Mouse (Mus musculus): ENCODE results near the gene Pkn1.
A peak's percentile ranks its signal among the peaks of the same experiment; 100 is the strongest.

The Pkn1 gene

DNA sequence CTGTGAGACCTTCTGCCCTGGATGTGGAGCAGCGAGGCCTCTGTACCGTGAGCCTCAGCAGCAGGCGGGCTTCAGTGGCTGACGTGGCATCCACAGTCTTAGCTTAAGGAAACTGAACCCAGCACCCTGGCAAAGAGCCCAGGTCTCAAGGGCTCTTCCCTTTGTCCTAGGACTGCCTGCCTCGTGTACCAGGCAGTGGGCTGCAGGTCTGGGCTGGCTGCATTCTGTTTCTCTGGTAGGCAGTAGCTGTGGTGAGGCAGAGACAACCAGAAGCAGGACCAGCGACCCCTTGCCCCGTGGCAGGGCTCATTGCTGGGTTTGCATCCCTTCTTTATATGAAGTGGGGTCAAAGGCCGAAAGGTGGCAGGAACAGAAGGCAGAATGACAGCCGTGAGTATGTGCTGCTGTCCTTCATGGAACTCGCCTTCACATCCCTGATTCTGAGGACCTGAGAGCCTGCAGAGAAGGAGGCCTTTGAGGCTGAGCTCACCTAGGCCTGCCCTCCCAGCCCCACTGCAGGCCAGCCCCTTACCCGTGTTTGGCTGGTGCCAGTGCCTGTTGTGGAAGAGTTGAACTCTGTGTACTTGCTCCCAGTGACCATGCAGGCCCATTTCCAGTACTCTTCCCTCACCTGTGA, 24.6 kb upstream of the Pkn1 start:
- no peak for DNase-seq

DNA sequence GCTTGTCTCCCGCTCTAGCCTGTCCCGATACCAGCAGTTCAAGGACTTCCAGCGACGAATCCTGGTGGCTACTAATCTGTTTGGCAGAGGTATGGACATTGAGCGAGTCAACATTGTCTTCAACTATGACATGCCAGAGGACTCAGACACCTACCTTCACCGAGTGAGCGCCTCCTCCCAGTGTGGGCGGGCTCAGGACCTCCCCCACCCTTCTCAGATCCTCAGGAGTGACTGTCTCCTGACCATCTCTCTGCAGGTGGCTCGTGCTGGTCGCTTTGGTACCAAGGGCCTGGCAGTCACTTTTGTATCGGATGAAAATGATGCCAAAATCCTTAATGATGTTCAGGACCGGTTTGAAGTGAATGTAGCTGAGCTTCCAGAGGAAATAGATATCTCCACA, 23.7 kb upstream of the Pkn1 start:
- no peak for DNase-seq

DNA sequence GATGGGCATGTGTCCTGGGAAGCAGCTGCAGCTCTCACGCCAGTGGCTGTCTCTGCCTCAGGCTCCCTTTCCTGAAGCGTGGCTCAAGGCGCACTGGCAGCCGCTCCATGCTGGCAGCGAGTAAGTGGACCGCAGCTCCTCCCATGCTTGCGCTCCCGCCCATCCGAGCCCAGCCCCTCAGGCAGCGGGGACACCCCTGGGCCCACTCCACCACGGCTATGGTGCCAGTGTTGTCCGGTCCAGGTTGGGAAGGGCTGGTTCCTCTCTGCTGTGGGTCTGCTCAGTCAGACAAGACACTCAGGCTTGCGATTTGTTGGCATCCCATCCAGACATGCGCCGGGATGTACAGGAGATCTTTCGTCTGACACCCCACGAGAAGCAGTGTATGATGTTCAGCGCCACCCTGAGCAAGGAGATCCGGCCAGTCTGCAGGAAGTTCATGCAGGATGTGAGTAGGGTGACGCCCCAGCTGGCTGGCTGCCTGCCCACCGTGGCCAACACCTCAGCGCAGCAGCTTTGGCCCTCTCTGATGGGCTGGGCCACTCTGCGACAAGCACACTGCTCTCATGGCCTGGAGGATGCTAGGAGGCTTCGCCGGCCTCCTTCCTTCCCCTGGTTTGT, 22.5 kb upstream of the Pkn1 start:
- DNase-seq: no peak

DNA sequence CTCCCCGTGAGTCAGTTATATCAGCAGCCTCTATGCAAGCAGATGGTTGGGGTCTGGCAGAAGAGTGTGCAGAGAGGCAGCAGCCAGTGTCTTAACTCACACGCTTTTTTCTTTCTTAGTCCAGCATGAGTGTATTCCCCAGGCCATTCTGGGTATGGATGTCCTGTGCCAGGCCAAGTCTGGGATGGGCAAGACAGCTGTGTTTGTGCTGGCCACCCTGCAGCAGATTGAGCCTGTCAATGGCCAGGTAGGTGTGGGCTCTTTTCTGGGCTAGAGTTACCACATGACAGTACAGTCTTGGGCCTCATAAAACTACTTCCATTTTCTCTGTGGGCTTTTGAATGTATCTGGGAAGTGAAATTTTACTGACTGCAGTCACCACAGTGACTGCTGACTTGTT, 20.7 kb upstream of the Pkn1 start:
- no peak for DNase-seq

DNA sequence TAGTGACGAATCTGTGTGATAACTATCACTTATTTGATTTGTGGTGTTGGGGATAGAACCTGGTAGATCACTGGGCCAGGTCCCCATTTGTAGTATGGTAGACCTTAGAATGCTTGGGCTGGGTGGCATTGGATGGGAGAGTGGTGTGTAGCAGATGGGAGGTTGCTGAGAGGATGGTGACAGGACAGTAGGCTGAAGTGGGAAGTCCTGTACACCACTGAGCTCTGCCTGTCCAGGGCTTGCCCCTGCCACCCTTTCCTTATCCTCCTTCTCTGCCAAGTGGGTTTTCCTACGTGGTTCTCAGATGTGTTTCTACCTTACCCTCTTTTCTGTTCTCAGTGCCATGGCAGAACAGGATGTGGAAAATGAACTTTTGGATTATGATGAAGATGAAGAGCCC, 20.1 kb upstream of the Pkn1 start:
- DNase-seq: no peak

DNA sequence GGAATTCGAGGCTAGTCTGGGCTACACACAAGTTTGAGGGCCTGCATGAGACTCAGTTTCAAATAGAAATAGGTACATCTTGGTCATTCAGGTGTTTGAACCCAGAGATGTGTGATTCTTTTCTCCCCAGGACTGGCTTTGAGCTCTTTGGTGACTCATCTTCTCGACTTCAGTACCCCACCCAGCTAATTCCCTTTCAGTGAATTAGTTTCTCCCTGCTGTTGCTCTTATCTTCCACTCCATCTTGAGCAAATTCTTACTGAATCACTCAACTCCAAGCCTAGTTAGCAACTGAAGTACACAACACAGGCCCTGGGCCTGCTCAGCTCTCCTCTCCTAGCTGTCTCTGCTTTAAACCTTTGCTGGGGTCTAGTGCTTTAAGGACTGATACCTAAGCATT, 17.6 kb upstream of the Pkn1 start:
- no peak for DNase-seq

DNA sequence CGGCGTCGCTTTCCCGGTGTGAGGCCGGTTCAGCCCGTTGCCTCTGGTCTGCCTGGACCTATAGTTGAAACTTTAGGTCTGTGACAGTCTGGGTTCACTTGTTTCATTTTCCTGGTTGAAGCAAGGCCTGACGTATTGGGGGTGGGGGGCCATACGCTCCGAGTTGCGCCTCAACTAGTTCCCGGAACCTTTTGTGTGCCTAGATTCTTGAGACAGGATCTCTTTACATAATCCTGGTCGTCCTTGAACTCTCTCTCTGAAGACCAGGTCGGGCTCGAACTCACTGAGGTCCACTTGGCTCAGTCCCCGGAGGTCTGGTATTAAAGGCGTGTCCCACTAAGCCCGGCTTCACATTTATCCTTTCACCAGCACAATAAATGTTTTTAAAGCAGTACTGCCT, 16.8 kb upstream of the Pkn1 start:
- DNase-seq: peak in 1 of 2 experiments; percentile 21

DNA sequence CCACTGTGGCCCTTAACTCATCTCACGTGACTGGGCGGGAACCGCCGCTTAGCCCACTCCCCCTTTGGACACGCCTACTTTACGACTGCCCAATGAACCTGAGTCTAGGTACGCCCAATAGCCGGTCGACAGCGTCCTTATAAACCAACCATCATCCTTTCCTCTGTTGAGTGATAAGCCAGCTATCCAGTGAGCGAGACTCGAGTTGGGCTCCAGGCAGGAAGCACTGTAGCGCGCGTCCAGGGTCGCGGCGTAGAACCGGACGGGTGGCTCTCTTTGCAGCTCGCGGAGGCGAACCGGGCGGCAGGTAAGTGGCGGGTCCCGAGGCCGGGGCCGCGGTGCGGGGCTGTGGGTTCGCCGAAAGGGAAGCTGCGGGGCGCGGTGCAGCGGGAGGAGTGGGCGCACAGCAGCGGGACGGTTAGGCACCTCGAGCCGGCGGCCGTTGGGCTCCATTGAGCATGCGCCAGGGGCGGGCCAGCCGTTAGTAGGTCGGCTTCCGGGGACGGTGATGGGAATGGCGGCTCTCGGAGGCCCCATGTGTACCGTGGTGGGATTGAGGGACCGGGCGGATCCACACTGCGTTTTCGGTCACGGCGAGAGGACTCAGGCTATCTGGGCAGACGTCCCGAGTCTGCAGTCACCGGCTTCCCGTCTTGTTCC, 16.2 kb upstream of the Pkn1 start, which contains the start of gene Ddx39:
Gene Ddx39, plus strand, starts transcription at position 147 of the 660 bp plus-strand sequence.
- peak; percentile 93 to 98 for DNase-seq

DNA sequence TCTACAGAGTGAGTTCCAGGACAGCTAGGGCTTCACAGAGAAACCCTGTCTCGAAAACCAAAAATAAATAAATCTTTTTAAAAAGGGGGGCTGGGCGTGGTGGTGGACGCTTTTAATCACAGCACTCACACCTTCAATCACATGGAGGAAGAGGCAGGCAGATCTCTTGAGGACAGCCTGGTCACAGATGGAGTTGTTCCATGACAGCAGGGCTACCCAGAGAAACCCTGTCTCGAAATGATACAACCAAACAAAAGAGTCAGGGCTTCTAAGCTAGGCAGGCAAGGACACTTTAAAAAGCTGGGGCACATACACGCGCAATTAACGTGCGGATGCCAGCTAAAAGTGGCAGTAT, 15.7 kb upstream of the Pkn1 start:
- DNase-seq: no peak

DNA sequence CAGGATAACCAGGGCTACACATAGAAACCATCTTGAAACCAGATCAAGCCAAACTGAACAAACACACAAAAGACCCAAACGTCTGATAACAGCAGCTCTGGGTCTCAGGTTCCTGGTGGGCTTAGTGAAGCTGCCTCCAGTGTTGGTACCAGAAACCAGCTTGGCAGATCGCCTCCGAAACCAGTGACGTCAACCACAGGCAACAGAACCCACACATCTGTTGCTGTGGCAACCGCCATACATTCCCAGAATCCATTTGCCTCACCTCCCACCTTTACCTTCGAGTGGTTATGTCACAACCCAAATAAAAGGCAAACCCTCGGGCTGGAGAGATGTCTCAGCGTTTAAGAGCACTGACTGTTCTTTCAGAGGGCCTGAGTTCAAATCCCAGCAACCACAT, 8.6 kb upstream of the Pkn1 start:
- DNase-seq: no peak

DNA sequence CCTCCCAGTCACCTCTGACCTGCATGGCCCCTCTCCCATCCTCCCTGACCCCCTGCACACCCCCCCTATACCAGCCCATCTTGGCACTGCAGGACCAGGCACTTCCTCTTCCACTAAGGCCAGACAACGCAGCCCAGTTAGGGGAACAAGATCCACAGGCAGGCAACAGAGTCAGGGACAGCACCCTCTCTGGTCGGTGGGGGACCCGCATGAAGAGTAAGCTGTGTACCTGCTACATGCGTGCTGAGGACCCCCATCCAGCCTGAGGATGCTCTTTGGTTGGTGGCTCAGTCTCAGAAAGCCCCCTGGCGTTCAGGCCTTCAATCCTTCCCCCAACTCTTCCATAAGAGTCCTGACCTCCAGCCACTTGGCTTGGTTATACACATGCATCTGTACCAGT, 7.4 kb upstream of the Pkn1 start:
- no peak for DNase-seq

DNA sequence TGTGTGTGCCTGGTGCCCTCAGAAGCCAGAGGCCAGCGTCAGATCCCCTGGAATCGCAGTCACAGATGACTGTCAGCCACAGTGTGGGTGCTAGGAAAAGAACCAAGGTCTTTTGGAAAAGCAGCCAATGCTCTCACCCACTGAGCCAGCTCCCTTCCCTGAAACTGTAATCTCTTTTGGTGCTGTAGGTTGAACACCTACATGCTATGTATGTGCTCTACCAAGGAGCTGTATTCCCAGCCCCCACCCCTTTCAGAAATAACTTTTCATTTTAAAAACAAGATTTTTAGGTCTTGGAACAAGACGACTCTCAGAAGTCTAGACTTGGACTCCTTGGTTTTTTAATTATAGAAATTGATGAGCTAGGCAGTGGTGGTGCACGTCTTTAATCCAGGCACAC, 4.4 kb upstream of the Pkn1 start:
- no peak for DNase-seq

DNA sequence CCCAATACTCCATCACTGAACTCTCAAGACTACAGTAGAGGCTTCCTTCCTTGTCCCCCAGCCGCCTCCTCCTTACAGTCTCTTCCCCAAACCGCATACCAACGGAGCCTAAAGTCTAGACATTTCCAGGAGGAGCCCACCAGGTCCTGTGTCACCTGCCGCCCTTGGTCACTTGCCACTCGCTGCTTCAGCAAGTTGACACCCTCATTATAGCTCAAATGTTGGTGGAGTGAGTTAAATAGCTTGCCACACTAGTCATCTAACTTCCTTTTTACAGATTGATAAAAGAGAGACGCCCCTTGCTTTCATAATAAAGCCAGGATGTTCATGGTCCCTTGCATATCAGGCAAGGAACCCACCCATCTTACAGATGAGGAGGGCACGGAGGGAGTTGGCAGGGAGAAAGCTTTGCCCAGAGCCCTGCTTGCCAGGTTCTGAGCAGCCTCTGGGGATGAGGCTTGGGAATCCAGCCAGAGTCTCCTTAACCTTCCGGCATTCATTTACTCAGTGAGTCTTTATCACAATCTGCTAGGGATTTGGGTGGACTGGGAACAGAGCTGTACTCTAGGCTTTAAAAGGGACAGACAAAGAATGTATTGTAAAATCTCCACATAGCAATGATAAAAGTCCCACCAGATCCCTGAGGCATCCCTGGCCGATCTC, 1.6 kb upstream of the Pkn1 start:
- no peak for DNase-seq

DNA sequence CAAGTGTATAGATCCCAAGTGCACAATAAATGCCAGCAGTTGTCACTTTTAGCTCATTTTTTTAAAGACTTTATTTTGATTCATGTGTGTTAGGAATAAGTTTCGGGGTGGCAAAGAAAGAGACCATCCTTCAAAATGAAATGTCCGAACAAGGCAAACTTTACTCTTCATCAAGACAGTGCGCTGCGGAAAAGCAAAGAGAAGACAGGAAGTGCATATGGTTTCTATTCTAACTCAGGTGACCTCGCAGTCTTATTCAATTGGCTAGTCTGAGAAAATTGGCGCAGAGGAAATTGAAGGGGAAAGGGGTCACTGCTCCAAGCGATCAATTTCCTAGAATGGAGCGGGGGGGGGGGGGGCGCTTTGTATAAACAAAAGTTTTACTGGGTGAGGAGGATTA, 587 bp upstream of the Pkn1 start:
- DNase-seq: no peak

DNA sequence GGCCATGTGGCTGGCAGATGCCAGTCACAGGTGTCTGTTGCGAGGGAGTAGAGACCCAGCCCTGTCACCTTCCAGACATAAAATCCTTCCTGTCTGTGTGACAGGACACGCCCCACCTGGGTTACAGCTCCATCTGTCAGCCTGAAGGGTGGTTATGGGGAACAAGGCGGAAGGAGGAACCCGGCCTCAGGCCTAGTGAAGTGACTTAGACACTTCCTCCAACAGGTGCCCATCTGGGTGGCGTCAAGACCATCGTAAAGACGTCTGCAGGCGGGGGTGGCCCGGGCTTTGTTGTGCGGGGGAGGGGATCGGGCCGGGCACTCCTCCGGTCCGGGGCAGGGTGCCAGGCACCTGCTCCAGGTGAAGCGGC, 703 bp downstream of the Pkn1 start:
- DNase-seq: peak; percentile 71 to 73

DNA sequence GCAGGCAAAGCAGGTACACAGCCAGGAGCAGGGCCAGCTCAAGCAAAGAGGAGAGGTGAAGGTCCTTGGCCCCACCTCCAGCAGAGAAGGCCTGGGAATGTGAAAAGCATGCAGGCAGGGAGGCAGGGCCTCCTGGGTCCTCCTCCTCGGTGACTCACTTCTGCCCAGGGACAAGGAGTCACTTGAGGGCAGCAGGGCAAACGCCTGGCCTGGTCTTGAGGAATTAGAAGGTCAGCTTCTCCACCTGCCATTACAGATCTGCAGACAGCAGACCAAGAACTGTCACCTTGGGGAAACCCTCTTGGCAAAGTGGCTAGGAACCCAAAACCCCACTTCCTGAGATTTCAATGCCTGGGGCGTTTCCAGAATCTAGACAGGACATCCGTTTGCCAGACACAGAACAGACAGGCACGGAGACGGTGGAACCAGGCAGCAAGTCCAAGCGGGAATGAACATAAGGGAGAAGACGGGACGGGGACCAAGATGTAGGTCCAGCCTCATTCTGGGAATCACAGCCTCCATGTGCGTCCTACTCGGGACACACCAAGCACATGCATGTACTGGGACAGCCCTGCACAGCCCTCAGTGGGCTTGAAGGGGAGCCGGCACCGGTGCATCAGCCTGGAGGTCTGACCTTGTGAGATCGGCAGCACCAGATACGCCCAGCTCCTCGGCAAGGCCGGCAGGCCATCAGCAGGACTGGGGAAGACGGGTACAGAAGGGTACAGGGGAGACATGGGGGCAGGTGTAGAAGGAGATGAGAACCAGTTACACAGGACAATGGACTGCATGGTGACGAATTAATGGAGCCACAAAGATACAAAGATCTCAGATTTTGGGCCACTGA, 1.4 kb downstream of the Pkn1 start:
- DNase-seq: peak; percentile 19 to 26

DNA sequence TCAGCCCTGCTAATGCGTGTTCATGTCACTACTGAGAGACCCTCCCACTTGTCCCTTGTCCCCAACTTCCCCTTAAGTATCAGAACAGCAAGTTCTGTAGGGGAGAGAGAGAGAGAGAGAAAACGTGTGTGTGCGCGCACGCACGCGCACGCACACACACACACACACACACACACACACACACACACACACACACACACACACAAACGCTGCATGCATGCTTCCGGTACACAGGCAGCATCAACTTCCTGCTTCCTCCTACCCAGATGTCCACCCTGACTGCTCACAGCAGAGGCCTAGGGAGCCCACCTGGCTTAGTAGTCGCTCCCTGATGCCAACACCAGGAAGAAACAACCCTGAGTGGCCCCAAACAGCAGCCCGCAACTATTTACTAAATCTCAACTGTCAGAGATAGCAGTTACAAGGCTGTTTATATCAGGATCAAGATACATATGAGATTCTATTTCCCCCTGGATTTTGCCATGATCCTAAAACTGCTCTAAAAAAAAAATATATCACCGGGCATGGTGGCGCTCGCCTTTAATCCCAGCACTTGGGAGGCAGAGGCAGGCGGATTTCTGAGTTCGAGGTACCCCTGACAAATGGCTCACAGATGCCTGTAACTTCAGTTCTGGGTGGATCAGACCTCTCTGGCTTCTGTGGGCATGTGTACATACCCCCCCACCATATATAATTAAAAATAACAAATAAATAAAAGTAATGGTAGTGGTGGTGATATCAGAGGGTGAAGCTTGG, 3.5 kb downstream of the Pkn1 start:
- no peak for DNase-seq

DNA sequence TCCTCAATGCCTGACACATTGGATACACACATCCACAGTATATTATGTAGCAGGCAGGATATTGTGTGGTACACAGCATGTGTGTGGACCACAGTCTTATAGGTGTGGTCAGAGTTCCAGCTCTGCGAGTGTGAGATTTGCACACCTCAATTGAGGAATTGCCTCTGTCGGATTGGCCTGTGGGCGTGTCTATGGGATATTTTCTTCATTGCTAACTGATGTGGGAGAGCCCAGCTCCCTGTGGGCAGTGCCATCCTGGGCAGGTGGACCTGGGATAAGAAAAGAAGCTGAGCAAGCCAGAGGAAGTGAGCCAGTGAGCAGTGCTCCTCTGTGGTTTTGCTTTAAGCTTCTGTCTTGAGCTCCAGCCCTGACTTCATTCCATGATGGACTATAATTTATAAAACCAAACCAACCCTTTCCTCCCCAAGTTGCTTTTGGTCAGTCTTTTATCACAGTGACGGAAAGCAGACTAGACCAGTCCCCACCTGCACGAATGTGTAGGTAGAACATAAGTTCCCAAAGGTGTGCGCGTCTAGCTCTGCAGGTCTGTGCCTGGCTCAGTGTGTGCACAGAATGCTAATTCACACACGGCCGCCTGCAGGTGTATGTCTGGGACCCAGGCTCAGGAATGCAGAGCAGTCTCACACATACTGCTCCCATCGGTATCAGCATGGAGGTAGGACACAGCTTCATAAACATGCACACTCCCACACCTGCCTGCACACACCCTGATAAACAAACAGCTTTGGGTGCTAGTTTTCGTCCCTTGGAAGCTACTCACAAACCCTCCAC, 4.4 kb downstream of the Pkn1 start:
- no peak for DNase-seq

DNA sequence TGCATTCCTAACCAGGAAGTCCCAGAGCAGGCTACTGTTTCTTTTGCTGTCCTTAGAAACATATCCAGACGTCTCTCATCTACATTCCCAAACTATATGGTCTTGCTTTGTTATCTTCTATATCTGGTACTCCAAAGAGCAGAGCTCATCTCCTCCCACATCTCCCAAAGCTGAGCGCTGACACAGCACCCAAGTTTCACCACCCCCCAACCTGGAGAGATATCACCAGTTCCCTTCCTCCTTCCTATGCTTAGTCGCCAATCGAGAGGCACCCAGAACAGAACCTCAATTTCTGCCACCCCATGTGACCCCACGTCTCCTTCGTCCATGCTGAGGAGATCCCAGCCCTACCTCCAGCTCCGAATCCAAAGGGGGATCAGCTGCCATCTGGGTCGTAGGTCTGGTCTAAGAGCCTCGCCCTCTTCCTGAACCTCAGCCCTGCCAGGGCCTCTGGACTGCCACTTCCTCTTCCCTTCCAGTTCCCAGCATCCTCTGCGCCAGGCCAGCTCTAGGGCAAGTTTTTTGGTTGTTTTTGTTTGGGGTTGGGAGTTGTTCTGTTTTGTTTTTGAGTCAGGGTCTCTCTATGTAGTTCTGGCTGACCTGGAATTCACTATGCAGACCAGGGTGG, 5.3 kb downstream of the Pkn1 start:
- DNase-seq: no peak

DNA sequence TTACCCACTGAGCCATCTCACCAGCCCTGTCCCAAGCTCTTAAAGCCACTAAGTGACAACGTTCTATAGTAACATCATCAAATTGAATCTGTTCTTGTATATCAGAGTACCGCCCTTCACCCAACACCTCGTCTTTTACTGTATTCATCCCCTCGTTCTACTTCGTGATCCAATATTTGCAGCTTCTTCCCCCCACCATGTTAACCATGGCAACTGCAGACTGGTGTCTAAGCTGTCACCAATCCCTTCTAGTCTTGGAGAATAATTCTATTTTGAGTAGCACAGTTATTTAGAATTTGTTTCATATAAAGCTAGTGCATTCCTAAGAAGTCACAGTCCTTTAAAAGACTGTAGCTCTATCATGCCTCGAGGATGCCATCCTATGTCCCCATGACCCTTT, 9.7 kb downstream of the Pkn1 start:
- DNase-seq: no peak

DNA sequence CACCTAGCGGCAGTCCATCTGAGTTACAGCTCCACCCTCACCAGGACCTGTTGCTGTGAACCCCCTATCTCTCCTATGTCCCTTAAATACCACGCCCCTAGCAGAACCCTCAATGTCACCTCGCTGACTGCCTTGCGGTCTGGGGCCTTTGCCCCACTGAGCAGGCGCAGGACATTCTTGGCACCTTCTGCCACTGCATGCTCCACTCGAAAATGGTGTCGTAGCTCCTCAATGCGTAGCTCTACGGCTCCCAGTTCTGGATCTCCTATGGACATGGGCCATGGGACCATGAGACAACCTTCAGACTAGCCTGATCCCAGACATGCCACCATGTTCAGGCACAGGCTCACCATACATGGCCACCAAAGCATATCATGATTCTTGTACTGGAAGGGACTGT, 14.5 kb downstream of the Pkn1 start:
- no peak for DNase-seq

Data from cerebellum, adult 18-20 months (tissue).